9 mouse cellular contexts compared by ENCODE assay signal in the genomic region with DNA sequence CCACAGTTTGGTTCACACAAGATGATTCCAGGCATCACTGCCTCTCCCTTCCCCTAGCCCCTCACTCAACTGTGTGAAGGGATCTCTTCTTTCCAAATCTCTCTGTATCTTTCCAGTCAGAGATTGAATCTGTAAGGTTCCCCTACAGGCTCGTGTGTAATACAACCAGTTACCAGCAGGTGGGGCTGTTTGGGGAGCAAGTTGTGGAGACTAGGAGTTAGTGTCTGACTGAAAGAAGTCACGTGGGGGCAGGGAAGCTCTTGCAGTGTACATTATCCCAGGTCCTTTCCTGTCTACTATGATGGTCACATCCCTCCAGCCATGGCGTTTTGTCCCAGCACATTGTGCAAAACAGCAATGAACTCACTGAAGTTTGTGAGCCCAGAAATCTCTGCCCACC. TPM values are rescaled to one million over a fixed set of nuclear protein-coding genes. Genes with fewer than 3 reads are reported as not detected.
DNase-seq lines count a peak whose midpoint lies in the region; ATAC-seq and TF ChIP-seq lines count a peak whose summit lies in the region.
"Had no signal": no experiment of that assay in that cellular context is flagged by ENCODE, and none has a peak within 500 bp of the region (broad histone marks: within the 10 kb centered on the region; RNA-seq: fewer than 3 reads in every experiment).

No protein-coding gene starts in this region.

- intact Hi-C loops in heart, postnatal 36 days (cut with DNase I), result no loop called here

- TF ChIP-seq CTCF in Patski (IDR thresholded peaks at IDR 0.05), result peak; percentile 60

- whole genome bisulfite sequencing in kidney, embryonic 15.5 days, result 22% methylated on average over 3 of the region's 3 CpGs
- WGBS in limb, embryonic 13.5 days, result 33% methylated on average over 3 of the region's 3 CpGs

- H3K9me3 ChIP-seq in kidney, embryonic 15.5 days (replicated peaks), result 0 out of 2 replicates have a peak, but pooled peaks cover 3% of the 10 kb centered on the region
- H3K9me3 ChIP-seq in limb, embryonic 13.5 days, result no peaks in the 10 kb centered on the region

- CTCF ChIA-PET in Patski (lab: Charles Lee), result interaction anchor here (1.2 to 1.4 kb wide), 2 partner anchors 21 to 440 kb away, joined by 3 read pairs; no protein-coding TSS in a partner anchor

- no peak for ATAC-seq in kidney, embryonic 15.5 days (replicated peaks; ENCODE audit: low FRiP score)
- ATAC-seq in Patski, result no peak
- ATAC-seq in limb, embryonic 13.5 days (ENCODE audit: low FRiP score, low read depth), result no peak
- no peak for ATAC-seq in megakaryocyte, adult 5-6 weeks (ENCODE audit: poor library complexity, severe bottlenecking)

- peak; percentile 41 for DNase-seq in kidney, adult 9 months
- no peak for DNase-seq in Patski (ENCODE audit: low read depth, low spot score)
- peak; percentile 77 for DNase-seq in cerebellum, adult 11-12 months
- peak; percentile 28 to 57 for DNase-seq in heart, postnatal 36 days
- DNase-seq in retina, postnatal 7 days (ENCODE audit: low read depth, low spot score), result peak; percentile 42

- in situ Hi-C loops in Patski (cut with MboI; ENCODE audit: low pct_unique_long_range_greater_than_20kb), result no loop called here

- no peak overlapping the region for H3K4me2 ChIP-seq in kidney, embryonic 15.5 days
- no peak overlapping the region for H3K4me2 ChIP-seq in limb, embryonic 13.5 days (replicated peaks)

- peaks cover 8% of the 10 kb centered on the region; the same call in 1 of the 2 replicates for H3K27me3 ChIP-seq in kidney, embryonic 15.5 days
- H3K27me3 ChIP-seq in Patski, result peaks cover 23% of the 10 kb centered on the region
- peaks cover 10% of the 10 kb centered on the region for H3K27me3 ChIP-seq in limb, embryonic 13.5 days

- H3K9ac ChIP-seq in kidney, embryonic 15.5 days, result no peak overlapping the region
- H3K9ac ChIP-seq in limb, embryonic 13.5 days, result no peak overlapping the region

- POLR2A ChIA-PET in Patski (lab: Charles Lee), result no interaction called here

- no peaks in the 10 kb centered on the region for H3K36me3 ChIP-seq in kidney, embryonic 15.5 days
- no peaks in the 10 kb centered on the region for H3K36me3 ChIP-seq in limb, embryonic 13.5 days

- peaks cover 17% of the 10 kb centered on the region for H3K4me1 ChIP-seq in kidney, embryonic 15.5 days
- H3K4me1 ChIP-seq in limb, embryonic 13.5 days, result peaks cover 34% of the 10 kb centered on the region

- H3K4me3 ChIP-seq in kidney, embryonic 15.5 days (replicated peaks), result no peak overlapping the region
- H3K4me3 ChIP-seq in limb, embryonic 13.5 days, result no peak overlapping the region

- no peak overlapping the region for H3K27ac ChIP-seq in kidney, embryonic 15.5 days
- peak overlapping the region; percentile 67; the same call in 1 of the 2 replicates for H3K27ac ChIP-seq in limb, embryonic 13.5 days

RNA-seq across cellular contexts. Expression of gene Aym1, which starts 18.7 kb away (rescaled TPM):
- not detected in 2 replicates for polyA plus RNA-seq in kidney, embryonic 15.5 days (2015; fragmentation: Nextera tagmentation; extraction: Ambion mirVana)
- polyA plus RNA-seq in Patski (2021), result not detected
- not detected for total RNA-seq in heart, postnatal 36 days (2021)
- polyA plus RNA-seq in limb, embryonic 13.5 days (2015; fragmentation: Nextera tagmentation; extraction: Ambion mirVana), result not detected in 2 replicates
- not detected in 2 replicates for total RNA-seq in megakaryocyte, adult 5-6 weeks (2015)
- not detected in 2 replicates for total RNA-seq in megakaryocyte, adult 5-6 weeks (2017)
- polyA plus RNA-seq: frontal cortex, adult 2 months had no signal
